Mouse (Mus musculus): ENCODE measurements around the gene Pitpnc1.

Pitpnc1 gene

DNA sequence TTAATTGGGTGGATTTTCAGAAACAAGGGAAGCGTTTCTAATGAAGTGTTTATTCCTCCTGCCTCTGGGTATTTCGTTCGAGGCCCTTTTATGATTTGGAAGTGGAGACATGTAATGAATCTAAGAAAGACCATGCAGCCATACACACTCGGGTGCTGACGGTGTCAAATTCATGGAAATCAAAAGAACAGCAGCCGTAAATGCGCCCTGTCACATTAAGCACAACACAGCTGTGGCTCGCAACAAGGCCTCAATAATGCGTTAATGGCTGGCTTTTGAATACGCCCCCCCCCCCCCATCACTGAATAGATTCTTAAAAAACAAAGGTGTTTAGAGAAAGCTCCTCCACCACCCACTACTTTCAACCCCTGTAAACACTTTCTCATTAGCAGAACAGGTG lies 240.4 kb downstream of the Pitpnc1 start:
- no peak for DNase-seq (ENCODE audit: low spot score)

DNA sequence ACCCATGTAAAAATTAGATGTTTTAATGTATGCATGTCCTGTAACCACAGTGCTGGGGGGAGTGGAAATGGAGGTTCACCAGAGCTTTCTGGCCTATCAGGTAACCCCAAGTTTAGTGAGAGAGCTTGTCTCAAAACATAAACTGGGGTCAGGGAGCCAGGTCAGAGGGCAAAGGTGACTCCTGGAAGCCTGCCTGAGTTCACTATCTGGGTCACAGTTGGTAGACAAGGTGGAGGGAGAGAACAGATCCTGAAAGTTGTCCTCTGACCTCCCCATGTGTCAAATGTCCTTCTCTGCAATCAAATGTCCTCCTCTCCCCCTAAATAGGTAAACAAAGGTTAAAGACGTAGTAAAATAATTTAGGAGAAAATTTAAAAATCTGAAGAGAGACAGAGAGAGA lies 244.1 kb downstream of the Pitpnc1 start:
- no peak for DNase-seq (ENCODE audit: low spot score)

GRCm38 (mm10) chr11:107226013-107226412 lies 244.5 kb downstream of the Pitpnc1 start:
- DNase-seq (ENCODE audit: low spot score): no peak

- DNase-seq (ENCODE audit: low spot score): no peak
Observed at GRCm38 (mm10) chr11:107225301-107225700, 245.2 kb downstream of the Pitpnc1 start.

GRCm38 (mm10) chr11:107223667-107224214 lies 246.8 kb downstream of the Pitpnc1 start:
- DNase-seq (ENCODE audit: low spot score): no peak

DNA sequence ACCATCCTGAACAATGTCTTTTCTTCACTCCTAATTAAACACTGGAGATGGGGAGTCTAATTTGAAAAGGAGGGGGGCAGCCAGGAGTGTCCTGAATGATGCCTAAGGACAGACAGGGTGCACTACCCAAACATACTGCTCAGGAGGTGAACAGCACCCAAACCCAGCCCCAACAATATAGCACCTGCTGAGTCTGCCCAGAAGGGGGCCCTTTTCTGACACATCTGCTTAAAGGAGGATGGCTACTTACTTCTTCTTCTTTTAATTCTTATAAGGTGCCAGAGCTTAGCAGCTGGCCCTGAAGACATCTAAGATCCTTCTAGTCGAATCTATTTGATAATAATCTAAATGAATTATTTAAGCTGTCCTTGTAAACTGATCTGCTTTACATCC lies 247.3 kb downstream of the Pitpnc1 start:
- no peak for DNase-seq (ENCODE audit: low spot score)

- DNase-seq (ENCODE audit: low spot score): no peak
Observed at GRCm38 (mm10) chr11:107222531-107223168, 247.8 kb downstream of the Pitpnc1 start.

GRCm38 (mm10) chr11:107215111-107215510 lies 255.4 kb downstream of the Pitpnc1 start:
- DNase-seq (ENCODE audit: low spot score): no peak

DNA sequence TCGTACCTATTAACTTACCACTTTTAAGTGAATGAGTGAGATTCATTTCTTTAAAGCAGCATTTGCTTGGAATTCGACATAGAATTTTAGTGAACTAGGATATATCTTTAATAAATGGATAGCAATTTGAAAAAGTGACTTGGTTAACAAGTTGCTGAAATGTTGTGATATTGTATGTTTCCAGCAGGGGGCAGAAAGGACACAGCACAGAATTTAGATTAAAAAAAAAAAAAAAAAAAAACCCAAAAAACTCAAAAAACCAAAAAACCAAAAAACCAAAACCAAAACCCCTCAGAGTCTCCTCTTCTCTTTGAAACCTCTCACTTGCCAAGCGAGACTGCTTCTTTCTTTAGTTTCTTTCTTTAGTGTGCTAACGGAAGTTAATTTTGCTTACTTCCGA lies 256.8 kb downstream of the Pitpnc1 start:
- peak; percentile 61 for DNase-seq (ENCODE audit: low spot score)

DNA sequence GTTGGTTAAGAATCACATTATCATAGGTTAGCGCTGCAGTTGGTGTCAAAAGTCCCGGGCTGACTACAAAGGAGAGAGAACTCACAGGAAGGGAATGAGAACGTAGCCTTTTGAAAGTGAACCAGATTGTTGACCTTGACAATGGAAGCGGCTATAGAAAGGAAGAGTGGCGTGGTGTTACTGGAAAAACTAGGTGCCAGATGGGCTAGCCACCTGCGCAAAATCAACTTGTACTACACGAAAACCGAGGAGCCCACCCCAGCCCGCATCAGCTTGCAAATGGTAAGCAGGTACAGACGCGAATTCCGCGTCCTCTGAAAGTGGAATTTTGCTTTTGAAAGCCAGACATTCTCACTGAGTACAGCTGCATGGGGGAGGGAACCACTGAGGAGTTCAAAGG lies 260.7 kb downstream of the Pitpnc1 start:
- no peak for DNase-seq (ENCODE audit: low spot score)

- DNase-seq (ENCODE audit: low spot score): no peak
Observed at GRCm38 (mm10) chr11:107201773-107202172, 268.7 kb downstream of the Pitpnc1 start.

- DNase-seq (ENCODE audit: low spot score): no peak
Observed at GRCm38 (mm10) chr11:107199281-107199680, 271.2 kb downstream of the Pitpnc1 start.

DNA sequence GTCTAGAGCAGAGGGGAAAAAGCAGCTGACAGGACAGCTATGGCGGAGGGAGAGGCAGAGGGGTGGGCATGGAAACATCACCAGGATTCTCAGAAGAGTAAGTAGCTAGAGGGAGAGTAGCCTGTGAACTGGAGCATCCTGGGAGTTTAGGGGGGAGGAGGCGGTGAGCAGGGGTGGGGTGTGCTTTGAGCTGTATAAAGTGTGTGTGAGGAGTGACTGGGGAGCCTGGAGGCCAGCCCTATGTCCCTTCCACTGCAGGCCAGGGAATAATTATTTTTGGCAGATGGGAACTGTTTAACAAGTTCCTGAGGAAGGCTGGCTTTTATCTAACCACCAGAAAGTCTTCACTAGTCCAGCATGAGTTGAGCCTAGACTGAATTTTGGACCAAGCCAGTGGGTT lies 275.2 kb downstream of the Pitpnc1 start:
- no peak for DNase-seq (ENCODE audit: low spot score)

DNA sequence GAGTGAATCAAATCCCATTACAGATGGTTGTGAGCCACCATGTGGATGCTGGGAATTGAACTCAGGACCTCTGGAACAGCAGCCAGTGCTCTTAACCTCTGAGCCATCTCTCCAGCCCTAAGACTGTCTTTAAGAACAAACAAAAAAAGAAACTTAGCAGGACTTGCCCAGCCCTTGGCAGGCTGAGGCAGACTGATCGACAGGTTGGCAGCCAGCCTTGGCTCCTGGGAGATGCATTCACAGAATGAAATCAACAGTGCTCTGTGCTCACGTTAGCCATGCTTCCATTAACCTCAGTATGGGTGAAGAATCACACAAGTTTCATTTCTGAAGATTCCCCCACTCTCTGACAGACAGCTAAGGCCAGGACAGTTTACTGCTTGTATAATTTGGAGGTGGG lies 280.1 kb downstream of the Pitpnc1 start:
- no peak for DNase-seq (ENCODE audit: low spot score)

DNA sequence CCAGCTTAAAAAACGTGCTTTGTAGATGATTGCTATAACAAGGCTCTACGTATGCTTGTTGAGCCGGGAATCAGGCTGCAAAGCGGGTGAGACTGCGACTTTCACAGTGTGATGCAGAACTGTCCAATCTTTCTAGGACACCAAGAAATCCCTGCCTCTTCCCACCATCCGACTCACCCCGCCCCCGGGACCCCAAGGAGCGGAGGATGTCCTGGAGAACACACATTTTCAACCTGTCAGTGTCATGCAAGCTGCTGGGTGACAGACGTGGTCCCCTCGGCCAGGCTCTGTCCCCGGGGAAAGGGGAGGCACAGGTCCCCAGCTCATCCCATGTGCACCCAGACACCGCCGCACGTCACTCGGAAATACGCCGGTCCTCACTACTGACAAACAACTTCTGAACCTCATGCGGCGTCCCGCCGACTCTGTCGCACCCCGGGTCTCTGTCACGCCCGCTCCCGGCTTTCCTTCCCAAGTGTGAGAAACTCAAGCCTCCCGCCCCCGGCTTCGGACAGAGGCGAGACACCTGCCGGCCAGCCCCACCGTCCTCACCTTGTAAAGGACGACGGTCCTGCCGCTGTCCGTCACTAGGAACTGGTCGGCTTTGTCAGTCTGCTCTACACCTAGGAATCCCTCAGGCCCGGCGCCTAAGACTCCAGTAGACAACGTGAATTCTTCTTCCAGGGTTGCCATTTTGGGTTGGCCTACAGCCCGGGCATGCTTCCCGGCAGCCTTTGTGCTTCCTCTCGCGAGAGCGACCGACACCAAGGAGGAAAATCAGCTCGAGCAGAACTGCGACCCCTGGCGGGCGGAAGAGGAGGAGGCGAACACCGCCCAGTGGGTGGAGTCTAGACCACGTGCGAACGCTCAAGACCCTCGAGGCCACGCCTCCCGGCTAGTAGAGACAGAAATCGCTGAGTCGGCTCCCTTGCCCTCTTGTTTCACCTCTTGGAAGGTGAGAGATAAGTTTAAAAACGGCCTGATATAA lies 281.6 kb downstream of the Pitpnc1 start, which contains the start of gene Nol11:
Gene Nol11 (minus strand): TSS at position 817 of the 988 bp plus-strand sequence.
- DNase-seq (ENCODE audit: low spot score): peak; percentile 98

- DNase-seq (ENCODE audit: low spot score): no peak
Observed at GRCm38 (mm10) chr11:107183777-107184176, 286.7 kb downstream of the Pitpnc1 start.

- no peak for DNase-seq (ENCODE audit: low spot score)
Observed at GRCm38 (mm10) chr11:107161215-107161614, 309.3 kb downstream of the Pitpnc1 start.

DNA sequence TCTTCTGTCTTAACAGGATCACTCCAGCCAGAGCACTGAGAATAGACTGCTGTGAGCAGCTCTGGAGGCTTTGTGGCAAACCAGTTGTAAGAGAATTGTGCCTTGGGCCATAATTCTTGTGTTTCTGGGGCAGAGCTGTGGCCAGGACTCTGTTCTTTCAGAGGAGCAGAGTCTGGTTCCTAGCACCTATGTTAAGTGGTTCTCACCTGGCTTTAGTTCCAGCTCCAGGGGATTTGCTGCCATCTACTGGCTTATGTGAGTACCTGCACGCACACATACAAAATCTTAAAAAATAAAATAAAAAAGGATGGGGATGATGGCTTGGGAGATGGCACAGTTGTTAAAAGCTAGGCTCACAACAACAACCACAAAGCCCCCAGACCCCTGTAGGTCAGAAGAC lies 311.5 kb downstream of the Pitpnc1 start:
- DNase-seq (ENCODE audit: low spot score): peak; percentile 38

Measured in c-Kit-positive CD71-positive TER-119-positive erythroid progenitor cells, embryonic 14.5 days (primary cell).